Mouse (Mus musculus) limb, embryonic 10.5 days (tissue): Measurements from ENCODE around the gene F830045P16Rik. TPM values are rescaled to one million over a fixed set of nuclear protein-coding genes. Genes with fewer than 3 reads are reported as not detected.

Experiments used
- DNase-seq: peaks from one replicate; pipeline ENCODE4 v3.0.0-alpha.2; 2017; ENCODE audit warnings: low spot score
- H3K27ac ChIP-seq: fragments of 300-500 bp; sonication (generic); 2 replicates; pipeline ENCODE4 v1.5.1; 2016; ENCODE audit warnings: mild to moderate bottlenecking
- H3K27me3 ChIP-seq: fragments of 300-500 bp; sonication (generic); 2 replicates; pipeline ENCODE4 v1.6.1; 2016; ENCODE audit warnings: low read depth, mild to moderate bottlenecking; ENCODE audit not compliant: poor library complexity, severe bottlenecking
- H3K36me3 ChIP-seq: fragments of 300-500 bp; sonication (generic); 2 replicates; pipeline ENCODE4 v1.6.1; 2016; ENCODE audit warnings: mild to moderate bottlenecking, moderate library complexity
- H3K4me1 ChIP-seq: fragments of 300-500 bp; sonication (generic); 2 replicates; pipeline ENCODE4 v1.6.1; 2016
- H3K4me3 ChIP-seq: fragments of 300-500 bp; sonication (generic); 2 replicates; pipeline ENCODE4 v1.5.1; 2016; ENCODE audit warnings: mild to moderate bottlenecking, moderate library complexity
- H3K9me3 ChIP-seq: fragments of 300-500 bp; sonication (generic); replicated peaks from 2 replicates; pipeline ENCODE4 v1.6.1; 2016; ENCODE audit warnings: mild to moderate bottlenecking
- WGBS: fragments of 180-500 bp; shearing (Covaris S2); methylation state at CpG from one replicate; pipeline ENCODE4 v1.1.7; 2016; 5-methylcytosine and 5-hydroxymethylcytosine counted together
- polyA plus RNA-seq: library from polyadenylated mRNA; unstranded; fragments of >200 nt; fragmentation: Nextera tagmentation; extraction: Ambion mirVana; gene quantifications from 2 replicates; pipeline ENCODE4 v1.2.1, GENCODE M21; 2016

F830045P16Rik gene
- polyA plus RNA-seq, 1 experiment from 2014 or later = not detected

- Histone ChIP-seq H3K27me3 (no peaks in the 10 kb centered on the region), H3K4me1 (peaks cover 2% of the 10 kb centered on the region; the same call in 1 of the 2 replicates), H3K27ac (no peak overlapping the region), H3K4me3 (no peak overlapping the region), H3K9me3 (no peaks in the 10 kb centered on the region), H3K36me3 (no peaks in the 10 kb centered on the region)
- DNase-seq = no peak
- WGBS = 81% methylated on average over 5 of the region's 5 CpGs
Measured at GRCm38 (mm10) chr2:129563944-129564709, 27.7 kb upstream of the F830045P16Rik start.

- Histone ChIP-seq H3K9me3 (no peaks in the 10 kb centered on the region), H3K4me1 (peaks cover 12% of the 10 kb centered on the region; the same call in 1 of the 2 replicates), H3K27ac (no peak overlapping the region), H3K4me3 (no peak overlapping the region), H3K36me3 (no peaks in the 10 kb centered on the region), H3K27me3 (no peaks in the 10 kb centered on the region)
- 76% methylated on average over 3 of the region's 3 CpGs for WGBS
- DNase-seq = no peak
Measured at GRCm38 (mm10) chr2:129561796-129562195, 25.4 kb upstream of the F830045P16Rik start.

GRCm38 (mm10) chr2:129558875-129559219, 22.4 kb upstream of the F830045P16Rik start:
- Histone ChIP-seq H3K27ac (no peak overlapping the region), H3K36me3 (no peaks in the 10 kb centered on the region), H3K4me1 (peaks cover 12% of the 10 kb centered on the region; the same call in 1 of the 2 replicates), H3K27me3 (no peaks in the 10 kb centered on the region), H3K4me3 (no peak overlapping the region), H3K9me3 (no peaks in the 10 kb centered on the region)
- 84% methylated on average over 3 of the region's 3 CpGs for WGBS
- DNase-seq = no peak

- peaks cover 12% of the 10 kb centered on the region; the same call in 1 of the 2 replicates for H3K4me1 ChIP-seq
- H3K27me3 ChIP-seq = no peaks in the 10 kb centered on the region
- DNase-seq = no peak
- no peak overlapping the region for H3K27ac ChIP-seq
- no peak overlapping the region for H3K4me3 ChIP-seq
- H3K9me3 ChIP-seq = no peaks in the 10 kb centered on the region
- no peaks in the 10 kb centered on the region for H3K36me3 ChIP-seq
- 71% methylated on average over 12 of the region's 12 CpGs for WGBS
Measured at GRCm38 (mm10) chr2:129558008-129558874, 21.8 kb upstream of the F830045P16Rik start.

- WGBS = 76% methylated on average over 6 of the region's 6 CpGs
- Histone ChIP-seq H3K27me3 (no peaks in the 10 kb centered on the region), H3K9me3 (no peaks in the 10 kb centered on the region), H3K4me1 (peaks cover 12% of the 10 kb centered on the region; the same call in 1 of the 2 replicates), H3K27ac (no peak overlapping the region), H3K36me3 (no peaks in the 10 kb centered on the region), H3K4me3 (no peak overlapping the region)
- no peak for DNase-seq
Measured at GRCm38 (mm10) chr2:129556081-129556480, 19.7 kb upstream of the F830045P16Rik start.

GRCm38 (mm10) chr2:129550781-129551180, 14.4 kb upstream of the F830045P16Rik start:
- Histone ChIP-seq H3K4me3 (no peak overlapping the region), H3K9me3 (no peaks in the 10 kb centered on the region), H3K27me3 (peaks cover 15% of the 10 kb centered on the region; the same call in 1 of the 2 replicates), H3K27ac (no peak overlapping the region), H3K4me1 (peaks cover 10% of the 10 kb centered on the region), H3K36me3 (no peaks in the 10 kb centered on the region)
- 80% methylated on average over 2 of the region's 2 CpGs for WGBS
- DNase-seq = no peak

GRCm38 (mm10) chr2:129549537-129550135, 13.2 kb upstream of the F830045P16Rik start:
- Histone ChIP-seq H3K27ac (no peak overlapping the region), H3K27me3 (peaks cover 27% of the 10 kb centered on the region; the same call in 1 of the 2 replicates), H3K4me1 (peaks cover 10% of the 10 kb centered on the region), H3K36me3 (no peaks in the 10 kb centered on the region), H3K4me3 (no peak overlapping the region), H3K9me3 (no peaks in the 10 kb centered on the region)
- WGBS = 41% methylated on average over 9 of the region's 9 CpGs
- DNase-seq = no peak

GRCm38 (mm10) chr2:129546772-129547171, 10.4 kb upstream of the F830045P16Rik start:
- WGBS = 54% methylated on average over 3 of the region's 3 CpGs
- Histone ChIP-seq H3K27ac (no peak overlapping the region), H3K27me3 (peaks cover 54% of the 10 kb centered on the region), H3K9me3 (no peaks in the 10 kb centered on the region), H3K36me3 (no peaks in the 10 kb centered on the region), H3K4me1 (peaks cover 10% of the 10 kb centered on the region), H3K4me3 (no peak overlapping the region)
- DNase-seq = no peak

GRCm38 (mm10) chr2:129545596-129545995, 9.2 kb upstream of the F830045P16Rik start:
- 92% methylated on average over 7 of the region's 7 CpGs for WGBS
- peaks cover 16% of the 10 kb centered on the region for H3K4me1 ChIP-seq
- no peak for DNase-seq
- H3K27me3 ChIP-seq = peaks cover 66% of the 10 kb centered on the region
- H3K9me3 ChIP-seq = no peaks in the 10 kb centered on the region
- no peak overlapping the region for H3K4me3 ChIP-seq
- no peaks in the 10 kb centered on the region for H3K36me3 ChIP-seq
- H3K27ac ChIP-seq = no peak overlapping the region

GRCm38 (mm10) chr2:129544919-129545318, 8.5 kb upstream of the F830045P16Rik start:
- no peak for DNase-seq
- Histone ChIP-seq H3K27ac (no peak overlapping the region), H3K4me1 (peaks cover 23% of the 10 kb centered on the region), H3K36me3 (no peaks in the 10 kb centered on the region), H3K27me3 (peaks cover 67% of the 10 kb centered on the region), H3K4me3 (no peak overlapping the region), H3K9me3 (no peaks in the 10 kb centered on the region)
- 91% methylated on average over 3 of the region's 3 CpGs for WGBS

- no peaks in the 10 kb centered on the region for H3K36me3 ChIP-seq
- H3K9me3 ChIP-seq = no peaks in the 10 kb centered on the region
- WGBS = 68% methylated on average over 4 of the region's 4 CpGs
- no peak overlapping the region for H3K4me3 ChIP-seq
- H3K27me3 ChIP-seq = peaks cover 67% of the 10 kb centered on the region
- peaks cover 23% of the 10 kb centered on the region for H3K4me1 ChIP-seq
- no peak for DNase-seq
- no peak overlapping the region for H3K27ac ChIP-seq
Measured at GRCm38 (mm10) chr2:129544448-129544847, 8.0 kb upstream of the F830045P16Rik start.

- no peak overlapping the region for H3K4me3 ChIP-seq
- 67% methylated on average over 3 of the region's 3 CpGs for WGBS
- peaks cover 52% of the 10 kb centered on the region for H3K4me1 ChIP-seq
- no peaks in the 10 kb centered on the region for H3K9me3 ChIP-seq
- peak; percentile 66 for DNase-seq
- H3K27me3 ChIP-seq = peaks cover 74% of the 10 kb centered on the region
- no peaks in the 10 kb centered on the region for H3K36me3 ChIP-seq
- H3K27ac ChIP-seq = 0 out of 2 replicates have a peak overlapping the region, but pooled peaks have one; percentile 39
Measured at GRCm38 (mm10) chr2:129540036-129540435, 3.6 kb upstream of the F830045P16Rik start.
